In genomic region chr8:94207491-94207890, GRCm38 (mm10) we compare ENCODE assay signal across 1 mouse cellular context.
TF ChIP-seq lines count a peak whose summit lies in the region.

No protein-coding gene starts in this region.

TF ChIP-seq in MEL, 35 proteins besides CTCF, POLR2A, EP300 and RAD21:
- TF ChIP-seq RCOR1 (IDR thresholded peaks at IDR 0.05; ENCODE audit: low read depth, low read length) (no peak), HCFC1 (IDR thresholded peaks at IDR 0.05; ENCODE audit: low read depth, low read length) (0 out of 2 replicates have a peak, but pooled peaks have one; percentile 21), ZC3H11A (IDR thresholded peaks at IDR 0.05; ENCODE audit: low read depth, low read length) (peak; percentile 19; the same call in 1 of the 2 replicates), JUND (IDR thresholded peaks at IDR 0.05; ENCODE audit: low read depth, low read length) (0 out of 2 replicates have a peak, but pooled peaks have one; percentile 57), CHD1 (IDR thresholded peaks at IDR 0.05; ENCODE audit: low read depth, low read length) (no peak)
